Mouse (Mus musculus) MEL (cell line): ENCODE measurements around the gene Dbil5.

Experiments used
- HCFC1 ChIP-seq: IDR thresholded peaks from 2 replicates; pipeline ENCODE4 v1.6.1; 2012; ENCODE audit warnings: low read depth, mild to moderate bottlenecking, inconsistent platforms, low read length, improper control_type of control experiment, moderate library complexity
- NRF1 ChIP-seq: IDR thresholded peaks from 2 replicates; pipeline ENCODE4 v1.6.1; 2014; ENCODE audit warnings: low read depth, mild to moderate bottlenecking, inconsistent platforms, low read length, improper control_type of control experiment, moderate library complexity; ENCODE audit not compliant: poor library complexity, insufficient read depth, severe bottlenecking
- POLR2A ChIP-seq, 2 experiments: IDR thresholded peaks; 2 replicates each; pipeline ENCODE4 v1.6.1; 2011 to 2012; ENCODE audit warnings: low read length in 2 of 2, mild to moderate bottlenecking in 2 of 2, control low read depth in 1 of 2, improper control_type of control experiment in 1 of 2, low read depth in 1 of 2, moderate library complexity in 1 of 2; ENCODE audit not compliant: control insufficient read depth in 1 of 2, insufficient read depth in 1 of 2, poor library complexity in 1 of 2

- 0 out of 2 replicates have a peak, but pooled peaks have one; percentile 5 for TF ChIP-seq NRF1
- peak; percentile 79 to 96 for TF ChIP-seq POLR2A (IDR thresholded peaks at IDR 0.05; ENCODE audit: control insufficient read depth in 1 of 2, insufficient read depth in 1 of 2, low read depth in 1 of 2, low read length in 2 of 2, poor library complexity in 1 of 2)
- TF ChIP-seq HCFC1, result peak; percentile 95
These were observed 37.8 kb upstream of the Dbil5 start, which contains the start of the genes Vps53 and Fam57a for GRCm38 (mm10) chr11:76179495-76180145.
